Mouse (Mus musculus): ENCODE data around the gene Cd2bp2.

- no peak for TF ChIP-seq CTCF (IDR thresholded peaks at IDR 0.05; ENCODE audit: low read depth)
- TF ChIP-seq EP300 (IDR thresholded peaks at IDR 0.05; ENCODE audit: low read depth) = no peak
These were observed 29.3 kb downstream of the Cd2bp2 start for GRCm38 (mm10) chr7:127166501-127166900.
